Mouse (Mus musculus) forebrain, embryonic 10.5 days (tissue): ENCODE data around the gene Wfdc1. TPM values are rescaled to one million over a fixed set of nuclear protein-coding genes. Genes with fewer than 3 reads are reported as not detected.

Experiments used
- DNase-seq: peaks from one replicate; pipeline ENCODE4 v3.0.0-alpha.2; 2017; ENCODE audit warnings: low spot score; ENCODE audit errors: extremely low spot score
- H3K27ac ChIP-seq: fragments of 300-500 bp; sonication (generic); 2 replicates; pipeline ENCODE4 v1.5.1; 2016; ENCODE audit warnings: mild to moderate bottlenecking
- H3K27me3 ChIP-seq: fragments of 300-500 bp; sonication (generic); 2 replicates; pipeline ENCODE4 v1.6.1; 2016; ENCODE audit warnings: mild to moderate bottlenecking; ENCODE audit not compliant: poor library complexity, severe bottlenecking
- H3K36me3 ChIP-seq: fragments of 300-500 bp; sonication (generic); replicated peaks from 2 replicates; pipeline ENCODE4 v1.6.1; 2016; ENCODE audit warnings: mild to moderate bottlenecking, moderate library complexity
- H3K4me1 ChIP-seq: fragments of 300-500 bp; sonication (generic); 2 replicates; pipeline ENCODE4 v1.6.1; 2016
- H3K4me3 ChIP-seq: fragments of 300-500 bp; sonication (generic); 2 replicates; pipeline ENCODE4 v1.5.1; 2016; ENCODE audit warnings: mild to moderate bottlenecking, moderate library complexity
- H3K9me3 ChIP-seq: fragments of 300-500 bp; sonication (generic); 2 replicates; pipeline ENCODE4 v1.6.1; 2016; ENCODE audit warnings: mild to moderate bottlenecking, moderate library complexity
- WGBS: fragments of 180-500 bp; shearing (Covaris S2); methylation state at CpG from one replicate; pipeline ENCODE4 v1.1.7; 2016; 5-methylcytosine and 5-hydroxymethylcytosine counted together
- polyA plus RNA-seq: library from polyadenylated mRNA; unstranded; fragments of >200 nt; fragmentation: Nextera tagmentation; extraction: Ambion mirVana; gene quantifications from 2 replicates; pipeline ENCODE4 v1.2.1, GENCODE M21; 2016

The Wfdc1 gene
- polyA plus RNA-seq, 1 experiment from 2014 or later, result 2.7 TPM

DNA sequence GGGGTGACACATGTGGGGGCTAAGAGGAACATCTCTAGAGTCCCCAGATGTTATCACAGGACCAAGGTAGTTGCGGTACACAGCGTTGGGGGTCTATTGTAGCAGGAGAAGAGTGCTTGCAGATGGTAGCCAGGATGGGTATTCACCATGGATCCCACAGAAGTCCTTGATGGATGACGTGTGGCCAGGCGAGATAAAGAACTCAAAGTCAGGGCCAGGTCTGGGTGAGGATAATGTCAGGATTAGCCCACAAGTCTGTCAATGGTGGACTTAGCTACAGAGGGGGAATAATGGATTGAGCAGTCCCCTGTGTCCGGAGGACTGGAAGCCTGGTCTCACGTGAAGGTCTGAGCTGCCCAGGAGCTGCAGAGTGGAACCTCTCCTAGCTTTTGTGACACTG, 58.4 kb downstream of the Wfdc1 start:
- DNase-seq, result no peak
- H3K4me3 ChIP-seq, result no peak overlapping the region
- 86% methylated on average over 6 of the region's 6 CpGs for WGBS
- no peaks in the 10 kb centered on the region for H3K9me3 ChIP-seq
- no peak overlapping the region for H3K27ac ChIP-seq
- peaks cover 7% of the 10 kb centered on the region; the same call in 1 of the 2 replicates for H3K4me1 ChIP-seq
- no peaks in the 10 kb centered on the region for H3K36me3 ChIP-seq
- 0 out of 2 replicates have a peak, but pooled peaks cover 2% of the 10 kb centered on the region for H3K27me3 ChIP-seq

DNA sequence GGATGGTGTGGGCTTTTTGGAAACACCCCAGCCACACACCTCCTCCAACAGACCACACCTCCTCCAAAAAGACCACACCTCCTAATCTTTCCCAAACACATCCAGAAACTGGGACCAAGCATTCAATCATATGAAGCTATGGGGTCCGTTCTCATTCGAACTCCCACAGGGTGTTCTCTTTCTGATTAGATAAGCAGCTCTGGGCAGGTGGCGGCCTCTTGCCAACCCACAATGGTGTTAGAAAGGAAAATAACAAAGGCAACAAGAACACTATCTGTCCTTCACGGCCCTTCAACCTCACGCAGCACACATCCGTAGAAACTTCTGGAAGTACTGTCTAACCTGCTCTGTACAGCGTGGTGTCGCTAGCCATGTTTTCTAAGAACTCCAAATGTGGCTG, 60.9 kb downstream of the Wfdc1 start:
- H3K36me3 ChIP-seq, result no peaks in the 10 kb centered on the region
- no peak for DNase-seq
- H3K27me3 ChIP-seq, result 0 out of 2 replicates have a peak, but pooled peaks cover 2% of the 10 kb centered on the region
- H3K4me3 ChIP-seq, result no peak overlapping the region
- no peaks in the 10 kb centered on the region for H3K9me3 ChIP-seq
- 90% methylated on average over 8 of the region's 8 CpGs for WGBS
- H3K4me1 ChIP-seq, result peaks cover 8% of the 10 kb centered on the region
- no peak overlapping the region for H3K27ac ChIP-seq

DNA sequence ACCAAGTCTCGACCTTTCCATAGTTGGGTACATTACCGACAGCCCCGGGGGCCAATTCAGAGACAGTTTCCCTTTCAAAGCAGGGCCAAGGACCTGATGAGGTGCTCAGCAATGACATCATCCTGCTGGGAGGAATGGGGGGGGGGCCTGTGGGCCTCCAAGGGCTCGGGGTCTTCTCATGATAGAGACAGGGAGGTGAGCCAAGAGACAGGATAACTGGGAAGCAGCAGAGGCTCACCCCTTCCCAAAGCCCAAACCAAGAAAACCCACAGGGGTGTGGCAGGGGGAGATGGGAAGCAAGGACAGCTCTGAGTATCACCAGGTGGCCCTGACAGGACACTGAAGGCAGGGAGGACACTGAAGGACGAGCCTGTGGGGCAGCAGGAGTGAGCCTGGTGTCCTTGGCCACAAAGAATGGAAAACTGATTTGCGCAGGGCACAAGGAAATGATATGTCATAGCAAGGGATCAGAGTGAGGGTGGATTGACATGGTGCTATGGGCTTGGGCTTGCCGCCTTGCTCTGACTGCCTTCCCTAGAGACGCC, 62.3 kb downstream of the Wfdc1 start:
- 87% methylated on average over 8 of the region's 8 CpGs for WGBS

DNA sequence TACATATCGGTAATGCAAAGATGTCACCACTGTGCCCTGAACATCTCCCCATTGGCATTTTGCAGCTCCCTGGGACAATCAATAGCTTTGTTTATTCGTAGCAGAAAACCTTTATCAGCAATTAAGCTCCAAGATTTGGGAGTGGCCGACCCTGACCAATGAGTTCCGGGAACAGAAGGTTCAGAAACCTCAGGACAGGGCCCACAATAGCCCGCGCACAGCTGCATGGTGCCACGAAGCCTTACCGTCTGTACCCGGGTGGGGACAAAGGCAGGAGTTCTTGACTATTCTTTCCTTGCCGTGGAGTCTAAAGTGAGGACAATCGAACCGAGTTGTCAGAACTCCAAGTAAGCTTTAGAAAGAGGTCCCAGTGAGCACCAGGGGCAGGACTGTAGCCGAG, 65.9 kb downstream of the Wfdc1 start:
- H3K4me3 ChIP-seq, result no peak overlapping the region
- no peaks in the 10 kb centered on the region for H3K36me3 ChIP-seq
- WGBS, result 83% methylated on average over 13 of the region's 13 CpGs
- H3K27me3 ChIP-seq, result 0 out of 2 replicates have a peak, but pooled peaks cover 4% of the 10 kb centered on the region
- no peak overlapping the region for H3K27ac ChIP-seq
- peaks cover 9% of the 10 kb centered on the region for H3K4me1 ChIP-seq
- DNase-seq, result no peak
- H3K9me3 ChIP-seq, result no peaks in the 10 kb centered on the region

More for the DNA sequence above, 62.3 kb downstream of the Wfdc1 start:
- no peak for DNase-seq
- Histone ChIP-seq H3K4me3 (no peak overlapping the region), H3K9me3 (no peaks in the 10 kb centered on the region), H3K27me3 (0 out of 2 replicates have a peak, but pooled peaks cover 4% of the 10 kb centered on the region), H3K4me1 (peaks cover 4% of the 10 kb centered on the region; the same call in 1 of the 2 replicates), H3K27ac (no peak overlapping the region), H3K36me3 (no peaks in the 10 kb centered on the region)

DNA sequence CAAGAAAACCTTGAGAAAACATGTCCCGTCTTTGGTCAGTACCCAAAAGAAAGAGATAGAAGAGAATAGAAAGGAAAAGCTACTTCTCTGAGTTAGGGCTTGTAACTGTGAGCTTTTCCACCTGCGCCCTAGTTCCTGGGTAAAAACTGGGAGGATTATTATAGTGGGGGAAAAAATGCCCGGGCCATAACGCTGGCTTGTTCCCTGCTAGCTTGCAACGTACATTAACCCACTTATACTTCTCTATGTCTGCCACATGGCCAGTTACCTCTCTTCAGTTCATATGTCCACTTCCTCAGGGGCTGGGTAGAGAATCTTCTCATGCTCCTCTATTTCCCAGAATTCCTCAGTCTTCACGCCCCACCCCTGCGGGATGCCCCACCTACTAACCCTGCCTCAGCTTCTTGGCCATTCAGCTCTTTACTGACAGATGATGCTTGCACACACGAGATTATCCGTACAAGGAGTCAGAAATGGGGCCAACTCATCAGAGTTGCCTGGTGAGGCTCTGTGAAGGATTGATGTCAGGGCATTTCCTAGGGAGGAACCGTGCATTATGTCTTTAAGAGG, 70.3 kb downstream of the Wfdc1 start:
- Histone ChIP-seq H3K36me3 (no peaks in the 10 kb centered on the region), H3K4me3 (no peak overlapping the region), H3K4me1 (peaks cover 15% of the 10 kb centered on the region), H3K27me3 (0 out of 2 replicates have a peak, but pooled peaks cover 4% of the 10 kb centered on the region), H3K9me3 (no peaks in the 10 kb centered on the region), H3K27ac (no peak overlapping the region)
- 90% methylated on average over 10 of the region's 10 CpGs for WGBS
- DNase-seq, result no peak

DNA sequence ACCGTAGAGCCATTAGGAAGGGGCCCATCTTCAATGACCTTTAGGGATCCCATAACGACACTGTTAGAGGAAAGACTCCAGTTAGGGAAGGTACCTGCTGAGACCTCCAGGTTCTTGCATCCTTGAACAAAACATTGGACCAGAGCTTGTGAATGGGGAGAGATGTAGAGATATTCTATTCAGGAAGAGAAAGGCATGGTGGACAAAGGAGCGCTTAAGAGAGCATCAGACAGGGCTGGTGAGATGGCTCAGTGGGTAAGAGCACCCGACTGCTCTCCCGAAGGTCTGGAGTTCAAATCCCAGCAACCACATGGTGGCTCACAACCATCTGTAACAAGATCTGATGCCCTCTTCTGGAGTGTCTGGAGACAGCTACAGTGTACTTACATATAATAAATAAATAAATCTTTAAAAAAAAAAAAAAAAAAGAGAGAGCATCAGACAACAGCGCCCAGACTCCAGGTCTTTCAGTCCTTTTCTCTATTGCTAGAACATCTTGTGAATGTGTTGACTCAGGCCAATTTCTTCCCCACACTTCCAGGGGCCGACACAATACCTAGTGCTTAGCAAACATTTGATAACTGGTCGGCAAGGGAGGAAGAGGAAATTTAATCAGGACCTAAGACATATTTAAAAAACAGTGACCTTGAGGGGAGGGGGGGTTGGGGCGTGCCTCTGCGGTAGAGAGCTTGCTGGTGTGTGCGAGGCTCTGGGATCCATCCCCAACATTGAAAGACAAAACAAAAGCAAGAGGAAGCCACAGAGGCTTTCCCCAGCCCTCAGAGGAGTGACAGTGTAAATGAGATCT, 71.1 kb downstream of the Wfdc1 start:
- Histone ChIP-seq H3K36me3 (no peaks in the 10 kb centered on the region), H3K27me3 (0 out of 2 replicates have a peak, but pooled peaks cover 4% of the 10 kb centered on the region), H3K4me3 (no peak overlapping the region), H3K4me1 (peaks cover 17% of the 10 kb centered on the region), H3K9me3 (no peaks in the 10 kb centered on the region), H3K27ac (no peak overlapping the region)
- no peak for DNase-seq
- 84% methylated on average over 11 of the region's 11 CpGs for WGBS

Other genes with a start within 250 kb of the Wfdc1 start
- 0.48 and 0.73 TPM in 2 replicates for gene Osgin1, start 232.2 kb upstream of the Wfdc1 start, polyA plus RNA-seq
- 15.5 and 19.1 TPM in 2 replicates for gene Necab2, start 219.6 kb upstream of the Wfdc1 start, polyA plus RNA-seq
- gene Slc38a8, start 164.7 kb upstream of the Wfdc1 start, polyA plus RNA-seq, result 1.0 and 4.4 TPM in 2 replicates
- gene Mbtps1, start 107.6 kb upstream of the Wfdc1 start, polyA plus RNA-seq, result 106 TPM in 2 replicates
- 61.9 and 66.0 TPM in 2 replicates for gene Hsdl1, start 91.2 kb upstream of the Wfdc1 start, polyA plus RNA-seq
- 0.11 TPM in 1 of 2 replicates, not detected in the other for gene Dnaaf1, start 91.1 kb upstream of the Wfdc1 start, polyA plus RNA-seq
- 17.0 and 18.5 TPM in 2 replicates for gene Taf1c, start 61.1 kb upstream of the Wfdc1 start, polyA plus RNA-seq
- gene Adad2, start 53.6 kb upstream of the Wfdc1 start, polyA plus RNA-seq, result 0.10 and 0.16 TPM in 2 replicates
- gene Kcng4, start 30.7 kb upstream of the Wfdc1 start, polyA plus RNA-seq, result 0.10 and 0.11 TPM in 2 replicates
- 1.5 and 1.6 TPM in 2 replicates for gene Atp2c2, start 33.6 kb downstream of the Wfdc1 start, polyA plus RNA-seq
- gene Tldc1, start 112.1 kb downstream of the Wfdc1 start, polyA plus RNA-seq, result 16.7 and 17.3 TPM in 2 replicates
- 109 and 114 TPM in 2 replicates for gene Cotl1, start 174.2 kb downstream of the Wfdc1 start, polyA plus RNA-seq
- gene Klhl36, start 195.9 kb downstream of the Wfdc1 start, polyA plus RNA-seq, result 10.8 and 11.1 TPM in 2 replicates
- 251 and 264 TPM in 2 replicates for gene Usp10, start 244.0 kb downstream of the Wfdc1 start, polyA plus RNA-seq
- 1.2 and 5.5 TPM in 2 replicates for gene Gm20388, start 244.5 kb downstream of the Wfdc1 start, polyA plus RNA-seq